Mouse (Mus musculus): ENCODE data around the gene Mknk2.

Mknk2 gene

GRCm38 (mm10) chr10:80692249-80693165, 14.6 kb upstream of the Mknk2 start:
- in situ Hi-C loops (cut with MboI, MseI), result no loop called here

GRCm38 (mm10) chr10:80687850-80688249, 9.9 kb upstream of the Mknk2 start:
- in situ Hi-C loops (cut with MboI, MseI), result loop anchor here (5.0 kb wide), 1 partner anchor 61 kb away; no protein-coding TSS in a partner anchor

GRCm38 (mm10) chr10:80686617-80687016, 8.7 kb upstream of the Mknk2 start:
- in situ Hi-C loops (cut with MboI, MseI), result loop anchor here (5.0 kb wide), 1 partner anchor 59 kb away; no protein-coding TSS in a partner anchor

GRCm38 (mm10) chr10:80684984-80685383, 7.1 kb upstream of the Mknk2 start:
- in situ Hi-C loops (cut with MboI, MseI), result loop anchor here (5.0 kb wide), 2 partner anchors 58 to 108 kb away; partner anchors contain the start of gene Klf16

GRCm38 (mm10) chr10:80684214-80684613, 6.3 kb upstream of the Mknk2 start:
- in situ Hi-C loops (cut with MboI, MseI), result loop anchor here (5.0 kb wide), 1 partner anchor 107 kb away; the partner anchor contains the start of gene Klf16

GRCm38 (mm10) chr10:80683647-80684046, 5.7 kb upstream of the Mknk2 start:
- in situ Hi-C loops (cut with MboI, MseI), result loop anchor here (5.0 kb wide), 1 partner anchor 106 kb away; the partner anchor contains the start of gene Klf16

GRCm38 (mm10) chr10:80682003-80682402, 4.1 kb upstream of the Mknk2 start:
- in situ Hi-C loops (cut with MboI, MseI), result loop anchor here (5.0 kb wide), 1 partner anchor 105 kb away; the partner anchor contains the start of gene Klf16

- in situ Hi-C loops (cut with MboI, MseI), result loop anchor here (5.0 kb wide), 1 partner anchor 103 kb away; the partner anchor contains the start of gene Klf16
These were observed 2.4 kb upstream of the Mknk2 start for GRCm38 (mm10) chr10:80680260-80680696.

GRCm38 (mm10) chr10:80679556-80680259, 1.8 kb upstream of the Mknk2 start:
- in situ Hi-C loops (cut with MboI, MseI), result loop anchor here (5.0 kb wide), 1 partner anchor 102 kb away; the partner anchor contains the start of gene Klf16

GRCm38 (mm10) chr10:80678601-80679377, 877 bp upstream of the Mknk2 start:
- in situ Hi-C loops (cut with MboI, MseI), result no loop called here

GRCm38 (mm10) chr10:80677128-80677875, 610 bp downstream of the Mknk2 start:
- in situ Hi-C loops (cut with MboI, MseI), result no loop called here

- in situ Hi-C loops (cut with MboI, MseI), result no loop called here
These were observed 1.5 kb downstream of the Mknk2 start for GRCm38 (mm10) chr10:80676198-80676928.

GRCm38 (mm10) chr10:80675405-80676197, 2.3 kb downstream of the Mknk2 start:
- in situ Hi-C loops (cut with MboI, MseI), result no loop called here

GRCm38 (mm10) chr10:80674851-80675404, 3.0 kb downstream of the Mknk2 start:
- in situ Hi-C loops (cut with MboI, MseI), result no loop called here

GRCm38 (mm10) chr10:80674161-80674711, 3.7 kb downstream of the Mknk2 start:
- in situ Hi-C loops (cut with MboI, MseI), result no loop called here

- in situ Hi-C loops (cut with MboI, MseI), result no loop called here
These were observed 4.2 kb downstream of the Mknk2 start for GRCm38 (mm10) chr10:80673690-80674089.

- in situ Hi-C loops (cut with MboI, MseI), result no loop called here
These were observed 5.8 kb downstream of the Mknk2 start for GRCm38 (mm10) chr10:80671936-80672690.

GRCm38 (mm10) chr10:80671251-80671650, 6.7 kb downstream of the Mknk2 start:
- in situ Hi-C loops (cut with MboI, MseI), result no loop called here
